In genomic region chr4:103136946-103137345, GRCm38 (mm10) we compare ENCODE assay signal across 29 mouse cellular contexts. TPM values are rescaled to one million over a fixed set of nuclear protein-coding genes. Genes with fewer than 3 reads are reported as not detected.
A peak's percentile ranks its signal among the peaks of the same experiment; 100 is the strongest.
DNase-seq lines count a peak whose midpoint lies in the region; ATAC-seq and TF ChIP-seq lines count a peak whose summit lies in the region.
"Had no signal": no experiment of that assay in that cellular context is flagged by ENCODE, and none has a peak within 500 bp of the region (broad histone marks: within the 10 kb centered on the region; RNA-seq: fewer than 3 reads in every experiment).

No protein-coding gene starts in this region.

- DNase-seq in kidney, adult 2 months: peak; percentile 33
- no peak for DNase-seq in kidney, adult 11 months
- DNase-seq in lung, adult 2 months: no peak
- DNase-seq in lung, postnatal 36 days: no peak
- peak; percentile 67 for DNase-seq in MEL (ENCODE audit: low read depth, low spot score)
- DNase-seq in liver, postnatal 0 days: no peak
- DNase-seq: adrenal gland, adult 8-10 months; adrenal gland, postnatal 36 days; B cell, adult 2 months; cerebellum, adult 18-20 months; cerebellum, adult 9-10 months; cerebellum, postnatal 14 days; forebrain, postnatal 0 days; gastrocnemius, adult 2 months; gastrocnemius, postnatal 14 days; heart, adult 18-20 months; heart, postnatal 10 days; heart, postnatal 36 days had no signal

- H3K27me3 ChIP-seq in kidney, adult 2 months (replicated peaks; ENCODE audit: control insufficient read depth, insufficient read depth, low read length): no peaks in the 10 kb centered on the region
- H3K27me3 ChIP-seq in MEL (ENCODE audit: control insufficient read depth in 1 of 2, insufficient read depth in 2 of 2, low read length in 2 of 2): no peaks in the 10 kb centered on the region
- H3K27me3 ChIP-seq in hindbrain, embryonic 12.5 days: no peaks in the 10 kb centered on the region
- H3K27me3 ChIP-seq in liver, postnatal 0 days (ENCODE audit: insufficient read depth, low read length): no peaks in the 10 kb centered on the region
- H3K27me3 ChIP-seq: CH12.LX; embryonic facial prominence, embryonic 12.5 days; embryonic facial prominence, embryonic 15.5 days; heart, embryonic 12.5 days; heart, embryonic 15.5 days; hindbrain, embryonic 15.5 days had no signal

- peak overlapping the region; percentile 38 for H3K27ac ChIP-seq in kidney, adult 2 months (ENCODE audit: insufficient read depth, low read depth, low read length)
- no peak overlapping the region; the same call in 1 of the 2 replicates for H3K27ac ChIP-seq in MEL (ENCODE audit: control insufficient read depth, low read depth, low read length)
- no peak overlapping the region for H3K27ac ChIP-seq in hindbrain, embryonic 12.5 days
- no peak overlapping the region for H3K27ac ChIP-seq in liver, postnatal 0 days (ENCODE audit: low read depth)
- H3K27ac ChIP-seq: embryonic facial prominence, embryonic 12.5 days; embryonic facial prominence, embryonic 15.5 days; gastrocnemius, adult 2 months; heart, embryonic 15.5 days; hindbrain, embryonic 10.5 days; hindbrain, embryonic 15.5 days had no signal

- no peak for TF ChIP-seq RAD21 in MEL (IDR thresholded peaks at IDR 0.05; ENCODE audit: low read depth, low read length)

- no peak for TF ChIP-seq POLR2A in kidney, adult 2 months (IDR thresholded peaks at IDR 0.05; ENCODE audit: low read depth, low read length)
- TF ChIP-seq POLR2A in lung, adult 2 months (IDR thresholded peaks at IDR 0.05; ENCODE audit: borderline replicate concordance, extremely low read depth, low read depth, low read length): no peak
- no peak for TF ChIP-seq POLR2A in MEL (IDR thresholded peaks at IDR 0.05; ENCODE audit: control insufficient read depth in 1 of 2, insufficient read depth in 1 of 2, low read depth in 1 of 2, low read length in 2 of 2, poor library complexity in 1 of 2)

- H3K79me2 ChIP-seq in MEL (ENCODE audit: control insufficient read depth, insufficient read depth, low read length, poor library complexity): no peaks in the 10 kb centered on the region; the same call in 1 of the 2 replicates

- peaks cover 6% of the 10 kb centered on the region; the same call in 1 of the 2 replicates for H3K4me1 ChIP-seq in kidney, adult 2 months (ENCODE audit: control insufficient read depth, insufficient read depth, low read length)
- peaks cover 15% of the 10 kb centered on the region for H3K4me1 ChIP-seq in lung, adult 2 months (ENCODE audit: control insufficient read depth, insufficient read depth, low read length)
- H3K4me1 ChIP-seq in MEL (ENCODE audit: control insufficient read depth in 1 of 2, insufficient read depth in 2 of 2, low read length in 2 of 2): peaks cover 5 to 7% of the 10 kb centered on the region in 2 experiments
- H3K4me1 ChIP-seq in hindbrain, embryonic 12.5 days: no peaks in the 10 kb centered on the region
- H3K4me1 ChIP-seq in liver, postnatal 0 days (ENCODE audit: insufficient read depth): no peaks in the 10 kb centered on the region
- H3K4me1 ChIP-seq: embryonic facial prominence, embryonic 12.5 days; embryonic facial prominence, embryonic 15.5 days; hindbrain, embryonic 10.5 days; hindbrain, embryonic 15.5 days had no signal

- H3K4me3 ChIP-seq in kidney, adult 2 months (ENCODE audit: insufficient read depth, low read depth, low read length): no peak overlapping the region
- peak overlapping the region; percentile 13 for H3K4me3 ChIP-seq in lung, adult 2 months (replicated peaks; ENCODE audit: extremely low read depth, low read depth, low read length)
- no peak overlapping the region for H3K4me3 ChIP-seq in MEL (ENCODE audit: control insufficient read depth in 1 of 2, insufficient read depth in 1 of 2, low read depth in 2 of 2, low read length in 2 of 2)
- no peak overlapping the region for H3K4me3 ChIP-seq in hindbrain, embryonic 12.5 days
- H3K4me3 ChIP-seq in liver, postnatal 0 days (ENCODE audit: low read depth, low read length): no peak overlapping the region
- H3K4me3 ChIP-seq: embryonic facial prominence, embryonic 12.5 days; embryonic facial prominence, embryonic 15.5 days; gastrocnemius, adult 2 months; heart, embryonic 12.5 days; heart, embryonic 15.5 days; hindbrain, embryonic 10.5 days; hindbrain, embryonic 15.5 days had no signal

- no peak overlapping the region for H3K4me2 ChIP-seq in hindbrain, embryonic 12.5 days (replicated peaks)
- H3K4me2 ChIP-seq in liver, postnatal 0 days (ENCODE audit: low read depth, low read length): no peak overlapping the region
- H3K4me2 ChIP-seq: embryonic facial prominence, embryonic 12.5 days; embryonic facial prominence, embryonic 15.5 days; heart, embryonic 12.5 days; heart, embryonic 15.5 days; hindbrain, embryonic 15.5 days had no signal

- ATAC-seq in megakaryocyte, adult 5-6 weeks (ENCODE audit: poor library complexity, severe bottlenecking): peak; percentile 49; the same call in 1 of the 2 replicates
- ATAC-seq in hindbrain, embryonic 12.5 days (ENCODE audit: low FRiP score): no peak
- ATAC-seq in liver, postnatal 0 days: no peak
- ATAC-seq: activated CD4-positive, CD25-positive, alpha-beta regulatory T cell, adult 4 months; forebrain, embryonic 14.5 days; forebrain, postnatal 0 days had no signal

- peaks cover 4% of the 10 kb centered on the region for H3K36me3 ChIP-seq in kidney, adult 2 months (ENCODE audit: control insufficient read depth, insufficient read depth, low read length)
- H3K36me3 ChIP-seq in MEL (ENCODE audit: control insufficient read depth in 1 of 2, insufficient read depth in 2 of 2, low read length in 2 of 2): peaks cover 19 to 38% of the 10 kb centered on the region in 2 experiments
- peaks cover 28% of the 10 kb centered on the region for H3K36me3 ChIP-seq in hindbrain, embryonic 12.5 days
- peaks cover 68% of the 10 kb centered on the region for H3K36me3 ChIP-seq in liver, postnatal 0 days (replicated peaks; ENCODE audit: insufficient read depth, low read length)

- 36% methylated on average over 1 of the region's 1 CpGs for WGBS in kidney, adult 2 months
- WGBS in lung, adult 2 months: 19% methylated on average over 1 of the region's 1 CpGs
- WGBS in hindbrain, embryonic 12.5 days: 89% methylated on average over 1 of the region's 1 CpGs
- WGBS in liver, postnatal 0 days (ENCODE audit: insufficient replicate concordance): 40% methylated on average over 1 of the region's 1 CpGs

- no peaks in the 10 kb centered on the region for H3K9me3 ChIP-seq in MEL (replicated peaks; ENCODE audit: insufficient read depth, low read length)
- H3K9me3 ChIP-seq in hindbrain, embryonic 12.5 days (replicated peaks): no peaks in the 10 kb centered on the region
- no peaks in the 10 kb centered on the region for H3K9me3 ChIP-seq in liver, postnatal 0 days (ENCODE audit: low read length)
- H3K9me3 ChIP-seq: embryonic facial prominence, embryonic 12.5 days; embryonic facial prominence, embryonic 15.5 days; heart, embryonic 12.5 days; heart, embryonic 15.5 days; hindbrain, embryonic 10.5 days; hindbrain, embryonic 15.5 days had no signal

- TF ChIP-seq CTCF in kidney, adult 2 months (conservative IDR thresholded peaks at IDR 0.05; ENCODE audit: insufficient read depth, insufficient read length, low read depth, low read length): no peak
- no peak for TF ChIP-seq CTCF in lung, adult 2 months (IDR thresholded peaks at IDR 0.05; ENCODE audit: insufficient read depth, low read length)
- no peak for TF ChIP-seq CTCF in MEL (IDR thresholded peaks at IDR 0.05 in 2 of 3, conservative IDR thresholded peaks at IDR 0.05 in 1 of 3; ENCODE audit: control insufficient read depth in 1 of 3, insufficient read depth in 1 of 3, low read depth in 2 of 3, low read length in 3 of 3, poor library complexity in 1 of 3, severe bottlenecking in 1 of 3)
- no peak for TF ChIP-seq CTCF in liver, postnatal 0 days (IDR thresholded peaks at IDR 0.05; ENCODE audit: low read depth)

- peak in 1 of 2 experiments; percentile 42; a peak in 1 of 4 replicates for TF ChIP-seq EP300 in MEL (IDR thresholded peaks at IDR 0.05; ENCODE audit: low read depth in 1 of 2, low read length in 2 of 2)
- TF ChIP-seq EP300 in liver, postnatal 0 days (IDR thresholded peaks at IDR 0.05; ENCODE audit: low read depth): no peak

- no peak overlapping the region for H3K9ac ChIP-seq in MEL (ENCODE audit: control insufficient read depth, low read depth, low read length, poor library complexity, severe bottlenecking)
- H3K9ac ChIP-seq in hindbrain, embryonic 12.5 days: no peak overlapping the region
- no peak overlapping the region for H3K9ac ChIP-seq in liver, postnatal 0 days (replicated peaks)
- H3K9ac ChIP-seq: embryonic facial prominence, embryonic 12.5 days; embryonic facial prominence, embryonic 15.5 days; forebrain, postnatal 0 days; heart, embryonic 12.5 days; heart, embryonic 15.5 days; hindbrain, embryonic 15.5 days had no signal

TF ChIP-seq in MEL, 35 proteins besides CTCF, POLR2A, EP300 and RAD21:
- 0 out of 2 replicates have a peak, but pooled peaks have one; percentile 50 for TF ChIP-seq SIN3A (IDR thresholded peaks at IDR 0.05; ENCODE audit: low read length)
- TF ChIP-seq GATA1 (IDR thresholded peaks at IDR 0.05; ENCODE audit: low read depth, low read length): peak; percentile 53
- peak; percentile 69; the same call in 1 of the 2 replicates for TF ChIP-seq BHLHE40 (IDR thresholded peaks at IDR 0.05; ENCODE audit: borderline replicate concordance, low read depth, low read length)
- no peak for TF ChIP-seq POLR2AphosphoS5 (IDR thresholded peaks at IDR 0.05; ENCODE audit: borderline replicate concordance, low read depth, low read length)

RNA-seq across cellular contexts. Expression of gene Wdr78, which starts 22.6 kb away (rescaled TPM):
- 1.7 and 1.8 TPM in 2 replicates for polyA plus RNA-seq in kidney, adult 2 months (2012; rRNA removed)
- 2.8 and 5.6 TPM in 2 replicates for polyA plus RNA-seq in lung, adult 2 months (2012; rRNA removed)
- total RNA-seq in MEL (2012; rRNA removed): 0.77 and 1.1 TPM in 2 replicates
- 1 to 10 TPM in 1 of 2 experiments, not detected in 1; 1.2 TPM for polyA plus RNA-seq in MEL (2012; ENCODE audit: insufficient read depth in 1 of 2, insufficient read length in 2 of 2, low read depth in 1 of 2, low replicate concordance in 2 of 2, missing spikeins in 1 of 2)
- total RNA-seq in megakaryocyte, adult 5-6 weeks (2015): 0.80 and 2.6 TPM in 2 replicates
- 0.28 and 0.92 TPM in 2 replicates for total RNA-seq in megakaryocyte, adult 5-6 weeks (2017)
- polyA plus RNA-seq in hindbrain, embryonic 12.5 days (2016; fragmentation: Nextera tagmentation; extraction: Ambion mirVana): 7.8 TPM in 2 replicates
- polyA plus RNA-seq in liver, postnatal 0 days (2015; fragmentation: Nextera tagmentation; extraction: Ambion mirVana): 0.06 and 0.12 TPM in 2 replicates

RNA-seq across cellular contexts. Expression of gene Mier1, which starts 22.8 kb away (rescaled TPM):
- polyA plus RNA-seq in kidney, adult 2 months (2012; rRNA removed): 8.9 and 10.6 TPM in 2 replicates
- polyA plus RNA-seq in lung, adult 2 months (2012; rRNA removed): 9.5 and 13.9 TPM in 2 replicates
- total RNA-seq in MEL (2012; rRNA removed): 18.7 and 27.0 TPM in 2 replicates
- 10 to 100 TPM; 22.3 to 41.1 TPM for polyA plus RNA-seq in MEL (2012; ENCODE audit: insufficient read depth in 1 of 2, insufficient read length in 2 of 2, low read depth in 1 of 2, low replicate concordance in 2 of 2, missing spikeins in 1 of 2)
- total RNA-seq in megakaryocyte, adult 5-6 weeks (2015): 79.4 and 82.5 TPM in 2 replicates
- total RNA-seq in megakaryocyte, adult 5-6 weeks (2017): 89.2 and 100 TPM in 2 replicates
- polyA plus RNA-seq in hindbrain, embryonic 12.5 days (2016; fragmentation: Nextera tagmentation; extraction: Ambion mirVana): 46.1 and 47.8 TPM in 2 replicates
- 22.6 and 25.4 TPM in 2 replicates for polyA plus RNA-seq in liver, postnatal 0 days (2015; fragmentation: Nextera tagmentation; extraction: Ambion mirVana)

Comparison
In these comparisons a context has a peak if more than half of its experiments do, and no peak if none do; other contexts are left out.
1. DNase-seq: peak in kidney, adult 2 months (single experiment) and MEL (single experiment); none in kidney, adult 11 months (single experiment), lung, adult 2 months (single experiment), lung, postnatal 36 days (single experiment) and liver, postnatal 0 days (single experiment).